Mouse (Mus musculus) lung, postnatal 0 days (tissue): Measurements from ENCODE around the gene Fgg. TPM values are rescaled to one million over a fixed set of nuclear protein-coding genes. Genes with fewer than 3 reads are reported as not detected.

ENCODE experiments used
- ATAC-seq: fragments of 200-750 bp; cut with Nextera tagmentation; 2 replicates; pipeline ENCODE4 v1.8.0; 2017; ENCODE audit warnings: moderate library complexity
- DNase-seq: peaks from one replicate; pipeline ENCODE4 v3.0.0-alpha.2; 2016; ENCODE audit warnings: low spot score
- H3K27ac ChIP-seq: fragments of 300-500 bp; sonication (generic); 2 replicates; pipeline ENCODE4 v1.5.1; 2014; ENCODE audit warnings: antibody characterized with exemption, mild to moderate bottlenecking, low read length, mixed read lengths
- H3K27me3 ChIP-seq: fragments of 300-500 bp; sonication (generic); replicated peaks from 2 replicates; pipeline ENCODE4 v1.6.1; 2014; ENCODE audit warnings: low read length, mixed read lengths; ENCODE audit not compliant: insufficient read depth
- H3K36me3 ChIP-seq: fragments of 300-500 bp; sonication (generic); 2 replicates; pipeline ENCODE4 v1.6.1; 2014; ENCODE audit warnings: low read length, mixed read lengths; ENCODE audit not compliant: insufficient read depth
- H3K4me1 ChIP-seq: fragments of 300-500 bp; sonication (generic); 2 replicates; pipeline ENCODE4 v1.6.1; 2014; ENCODE audit warnings: antibody characterized with exemption, low read depth, low read length, mixed read lengths; ENCODE audit not compliant: insufficient read depth
- H3K4me2 ChIP-seq: fragments of 300-500 bp; sonication (generic); replicated peaks from 2 replicates; pipeline ENCODE4 v1.6.1; 2014; ENCODE audit warnings: low read depth, mild to moderate bottlenecking, low read length, moderate library complexity, mixed read lengths
- H3K4me3 ChIP-seq: fragments of 300-500 bp; sonication (generic); 2 replicates; pipeline ENCODE4 v1.5.1; 2014; ENCODE audit warnings: low read depth, low read length
- H3K9ac ChIP-seq: fragments of 300-500 bp; sonication (generic); replicated peaks from 2 replicates; pipeline ENCODE4 v1.6.1; 2014; ENCODE audit warnings: low read depth, mild to moderate bottlenecking
- H3K9me3 ChIP-seq: fragments of 300-500 bp; sonication (generic); 2 replicates; pipeline ENCODE4 v1.6.1; 2016; ENCODE audit warnings: low read length, mixed read lengths
- CTCF ChIP-seq: IDR thresholded peaks from 2 replicates; pipeline ENCODE4 v1.5.1; 2016; ENCODE audit warnings: antibody characterized with exemption, mild to moderate bottlenecking
- EP300 ChIP-seq: IDR thresholded peaks from 2 replicates; pipeline ENCODE4 v1.6.1; 2016; ENCODE audit warnings: antibody characterized with exemption, mild to moderate bottlenecking, control low read depth
- WGBS: fragments of 180-500 bp; shearing (Covaris S2); extraction: QIAGEN DNeasy Blood & Tissue Kit; methylation state at CpG from one replicate; pipeline ENCODE4 v1.1.7; 2014; 5-methylcytosine and 5-hydroxymethylcytosine counted together
- polyA plus RNA-seq: library from polyadenylated mRNA; unstranded; fragments of >200 nt; fragmentation: Nextera tagmentation; extraction: Ambion mirVana; gene quantifications from 2 replicates; pipeline ENCODE4 v1.2.1, GENCODE M21; 2015

Gene Fgg
- polyA plus RNA-seq, 1 experiment from 2014 or later: 1.4 TPM

DNA sequence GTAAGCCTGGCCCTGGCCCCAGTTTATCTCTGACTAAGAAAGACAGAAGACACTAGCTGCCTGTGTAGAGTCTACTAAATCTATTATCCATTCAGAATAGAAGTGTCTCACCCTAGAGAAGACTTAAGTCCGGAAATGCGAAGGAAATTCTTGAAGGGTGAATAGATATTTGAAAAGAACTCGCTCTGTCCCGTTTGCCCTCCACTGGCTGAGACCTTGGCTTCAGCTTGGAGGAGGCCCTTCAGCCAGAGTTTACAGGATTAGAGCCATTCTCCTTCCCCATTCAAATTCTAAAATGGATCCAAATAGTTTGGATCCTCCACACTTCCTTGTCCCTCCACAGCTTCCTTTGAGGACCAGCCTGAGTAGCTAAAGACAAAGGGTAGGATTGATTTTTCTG is 22.8 kb downstream of the Fgg start:
- WGBS: 87% methylated on average over 4 of the region's 4 CpGs
- no peak for DNase-seq
- H3K9ac ChIP-seq: no peak overlapping the region
- no peak for TF ChIP-seq EP300
- TF ChIP-seq CTCF: no peak
- H3K9me3 ChIP-seq: no peaks in the 10 kb centered on the region
- H3K27ac ChIP-seq: no peak overlapping the region
- H3K27me3 ChIP-seq: no peaks in the 10 kb centered on the region
- no peaks in the 10 kb centered on the region for H3K4me1 ChIP-seq
- no peak overlapping the region for H3K4me2 ChIP-seq
- no peak overlapping the region for H3K4me3 ChIP-seq
- no peaks in the 10 kb centered on the region for H3K36me3 ChIP-seq
- ATAC-seq: no peak

DNA sequence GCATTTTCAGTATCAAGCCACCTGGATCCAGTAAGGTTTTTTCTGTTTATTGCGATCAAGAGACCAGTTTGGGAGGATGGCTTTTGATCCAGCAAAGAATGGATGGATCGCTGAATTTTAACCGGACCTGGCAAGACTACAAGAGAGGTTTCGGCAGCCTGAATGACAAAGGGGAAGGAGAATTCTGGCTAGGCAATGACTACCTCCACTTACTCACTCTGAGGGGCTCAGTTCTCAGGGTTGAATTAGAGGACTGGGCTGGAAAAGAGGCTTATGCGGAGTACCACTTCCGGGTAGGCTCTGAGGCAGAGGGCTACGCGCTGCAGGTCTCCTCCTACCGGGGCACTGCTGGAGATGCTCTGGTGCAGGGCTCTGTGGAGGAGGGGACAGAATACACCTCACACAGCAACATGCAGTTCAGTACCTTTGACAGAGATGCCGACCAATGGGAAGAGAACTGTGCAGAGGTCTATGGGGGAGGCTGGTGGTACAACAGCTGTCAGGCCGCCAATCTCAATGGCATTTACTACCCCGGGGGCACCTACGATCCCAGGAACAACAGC is 25.3 kb downstream of the Fgg start:
- 65% methylated on average over 13 of the region's 13 CpGs for whole genome bisulfite sequencing
- Histone ChIP-seq H3K9me3 (no peaks in the 10 kb centered on the region), H3K4me1 (no peaks in the 10 kb centered on the region), H3K4me3 (no peak overlapping the region), H3K9ac (no peak overlapping the region), H3K4me2 (no peak overlapping the region), H3K36me3 (no peaks in the 10 kb centered on the region), H3K27ac (no peak overlapping the region), H3K27me3 (no peaks in the 10 kb centered on the region)
- ATAC-seq (no peak), DNase-seq (no peak)
- no peak for TF ChIP-seq CTCF
- no peak for TF ChIP-seq EP300

DNA sequence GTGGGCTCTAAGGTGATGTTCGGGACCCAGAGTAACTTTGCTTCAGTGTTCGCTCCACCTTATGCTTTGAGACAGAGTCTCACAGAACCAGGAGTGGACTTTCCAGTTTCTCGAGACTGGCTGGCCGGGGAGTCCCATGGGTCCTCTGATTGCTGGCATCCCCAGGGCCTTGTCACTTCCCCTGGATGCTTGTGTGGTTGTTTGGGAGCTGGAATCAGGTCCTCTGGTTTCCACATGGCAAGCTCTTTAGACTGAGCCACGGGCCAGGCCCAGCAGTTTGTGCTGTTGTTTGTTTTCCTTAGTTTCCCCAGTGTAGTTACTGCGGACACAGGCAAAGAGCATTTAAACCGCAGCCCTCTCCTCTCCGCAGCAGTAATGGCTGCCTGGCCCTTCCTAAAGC is 26.3 kb downstream of the Fgg start:
- ATAC-seq: no peak
- 67% methylated on average over 8 of the region's 8 CpGs for WGBS
- no peak overlapping the region for H3K27ac ChIP-seq
- no peak overlapping the region for H3K9ac ChIP-seq
- DNase-seq: no peak
- no peaks in the 10 kb centered on the region for H3K4me1 ChIP-seq
- no peaks in the 10 kb centered on the region for H3K27me3 ChIP-seq
- H3K4me2 ChIP-seq: no peak overlapping the region
- H3K4me3 ChIP-seq: no peak overlapping the region
- no peaks in the 10 kb centered on the region for H3K9me3 ChIP-seq
- TF ChIP-seq EP300 (no peak), CTCF (no peak)
- no peaks in the 10 kb centered on the region for H3K36me3 ChIP-seq

GRCm38 (mm10) chr3:83038865-83039264 is 31.3 kb downstream of the Fgg start:
- WGBS: 57% methylated on average over 2 of the region's 2 CpGs
- Histone ChIP-seq H3K27me3 (no peaks in the 10 kb centered on the region), H3K9ac (no peak overlapping the region), H3K4me3 (no peak overlapping the region), H3K9me3 (no peaks in the 10 kb centered on the region), H3K4me2 (no peak overlapping the region), H3K36me3 (no peaks in the 10 kb centered on the region), H3K27ac (no peak overlapping the region), H3K4me1 (no peaks in the 10 kb centered on the region)
- ATAC-seq (no peak), DNase-seq (no peak)
- TF ChIP-seq EP300 (no peak), CTCF (no peak)

DNA sequence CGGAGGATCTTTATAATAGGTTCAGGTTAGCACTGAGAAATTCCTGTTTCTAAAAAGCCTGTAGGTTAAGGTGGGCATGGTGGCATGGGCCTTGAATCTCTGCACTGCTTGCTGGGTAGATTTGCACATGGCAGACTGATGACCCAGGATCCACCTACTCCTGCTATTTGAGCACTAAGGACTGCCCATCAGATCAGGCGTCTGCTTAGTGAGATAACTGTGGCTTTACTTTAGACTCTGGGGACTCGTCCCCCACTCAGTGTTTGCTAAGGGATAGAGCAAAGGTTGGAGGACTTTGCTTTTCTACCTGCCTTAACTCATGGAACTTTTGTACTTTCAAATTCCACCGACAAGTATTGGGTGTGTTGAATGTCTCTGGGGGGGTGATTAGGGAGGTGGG is 32.1 kb downstream of the Fgg start:
- H3K4me2 ChIP-seq: no peak overlapping the region
- H3K4me1 ChIP-seq: no peaks in the 10 kb centered on the region
- no peak overlapping the region for H3K9ac ChIP-seq
- no peak overlapping the region for H3K27ac ChIP-seq
- no peak overlapping the region for H3K4me3 ChIP-seq
- TF ChIP-seq EP300 (no peak), CTCF (no peak)
- H3K36me3 ChIP-seq: no peaks in the 10 kb centered on the region
- H3K9me3 ChIP-seq: no peaks in the 10 kb centered on the region
- DNase-seq (no peak), ATAC-seq (no peak)
- WGBS: 54% methylated on average over 4 of the region's 4 CpGs
- H3K27me3 ChIP-seq: no peaks in the 10 kb centered on the region

GRCm38 (mm10) chr3:83042451-83042850 is 34.9 kb downstream of the Fgg start:
- 83% methylated on average over 5 of the region's 5 CpGs for WGBS

DNA sequence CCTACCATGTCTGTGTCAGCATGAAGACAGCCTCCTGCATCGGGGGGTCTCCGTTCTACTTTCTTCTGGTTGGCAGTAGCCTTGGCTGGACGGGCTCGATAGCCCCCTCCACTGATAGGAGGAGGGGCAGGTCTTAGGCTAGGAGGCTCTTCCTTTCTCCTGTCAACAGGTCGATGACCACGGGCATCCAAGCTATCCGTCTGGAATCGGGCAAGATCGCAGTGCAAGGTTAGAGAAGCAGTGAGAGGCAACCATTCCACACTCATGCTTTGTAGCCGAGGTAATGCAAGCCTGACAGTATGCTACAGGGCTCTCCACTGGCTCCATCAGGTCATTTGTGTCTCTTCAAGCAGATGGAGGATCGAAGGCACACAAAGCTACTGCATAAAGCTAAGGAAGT is 39.1 kb downstream of the Fgg start:
- Histone ChIP-seq H3K27ac (no peak overlapping the region), H3K9ac (no peak overlapping the region), H3K27me3 (no peaks in the 10 kb centered on the region), H3K4me1 (no peaks in the 10 kb centered on the region), H3K36me3 (no peaks in the 10 kb centered on the region), H3K4me2 (no peak overlapping the region), H3K4me3 (no peak overlapping the region), H3K9me3 (no peaks in the 10 kb centered on the region)
- DNase-seq (no peak), ATAC-seq (no peak)
- no peak for TF ChIP-seq CTCF
- TF ChIP-seq EP300: no peak
- 78% methylated on average over 11 of the region's 11 CpGs for WGBS

More at GRCm38 (mm10) chr3:83042451-83042850, 34.9 kb downstream of the Fgg start:
- ATAC-seq (no peak), DNase-seq (no peak)
- TF ChIP-seq EP300: no peak
- no peak for TF ChIP-seq CTCF
- H3K36me3 ChIP-seq: no peaks in the 10 kb centered on the region
- H3K9me3 ChIP-seq: no peaks in the 10 kb centered on the region
- H3K27me3 ChIP-seq: no peaks in the 10 kb centered on the region
- H3K4me3 ChIP-seq: no peak overlapping the region
- H3K4me1 ChIP-seq: no peaks in the 10 kb centered on the region
- H3K27ac ChIP-seq: no peak overlapping the region
- no peak overlapping the region for H3K9ac ChIP-seq
- H3K4me2 ChIP-seq: no peak overlapping the region
